Mouse (Mus musculus) left cerebral cortex, adult 6 months (tissue): ENCODE data around the gene Mgmt. TPM values are rescaled to one million over a fixed set of nuclear protein-coding genes. Genes with fewer than 3 reads are reported as not detected.

Experiments used
- long read RNA-seq, 2 experiments: library from polyadenylated mRNA; unstranded; transcript quantifications; one replicate each; pipeline ENCODE4 v2.0.0; 2019 to 2020
- polyA plus RNA-seq: library from polyadenylated mRNA; unstranded; fragments of <200 nt; fragmentation: Nextera tagmentation; gene quantifications from 2 replicates; pipeline ENCODE4 v1.2.3, GENCODE M21; 2021

Gene Mgmt
- polyA plus RNA-seq = 2.2 and 2.3 TPM in 2 replicates
- long read RNA-seq, experiment 1, partial matches to known transcripts = 0 of 2 reads
- long read RNA-seq, experiment 1, other reads (novel, unspliced or antisense) = 1 of 2 reads
- long read RNA-seq, experiment 2, partial matches to known transcripts = 0 of 5 reads
- long read RNA-seq, experiment 2, other reads (novel, unspliced or antisense) = 1 of 5 reads

DNA sequence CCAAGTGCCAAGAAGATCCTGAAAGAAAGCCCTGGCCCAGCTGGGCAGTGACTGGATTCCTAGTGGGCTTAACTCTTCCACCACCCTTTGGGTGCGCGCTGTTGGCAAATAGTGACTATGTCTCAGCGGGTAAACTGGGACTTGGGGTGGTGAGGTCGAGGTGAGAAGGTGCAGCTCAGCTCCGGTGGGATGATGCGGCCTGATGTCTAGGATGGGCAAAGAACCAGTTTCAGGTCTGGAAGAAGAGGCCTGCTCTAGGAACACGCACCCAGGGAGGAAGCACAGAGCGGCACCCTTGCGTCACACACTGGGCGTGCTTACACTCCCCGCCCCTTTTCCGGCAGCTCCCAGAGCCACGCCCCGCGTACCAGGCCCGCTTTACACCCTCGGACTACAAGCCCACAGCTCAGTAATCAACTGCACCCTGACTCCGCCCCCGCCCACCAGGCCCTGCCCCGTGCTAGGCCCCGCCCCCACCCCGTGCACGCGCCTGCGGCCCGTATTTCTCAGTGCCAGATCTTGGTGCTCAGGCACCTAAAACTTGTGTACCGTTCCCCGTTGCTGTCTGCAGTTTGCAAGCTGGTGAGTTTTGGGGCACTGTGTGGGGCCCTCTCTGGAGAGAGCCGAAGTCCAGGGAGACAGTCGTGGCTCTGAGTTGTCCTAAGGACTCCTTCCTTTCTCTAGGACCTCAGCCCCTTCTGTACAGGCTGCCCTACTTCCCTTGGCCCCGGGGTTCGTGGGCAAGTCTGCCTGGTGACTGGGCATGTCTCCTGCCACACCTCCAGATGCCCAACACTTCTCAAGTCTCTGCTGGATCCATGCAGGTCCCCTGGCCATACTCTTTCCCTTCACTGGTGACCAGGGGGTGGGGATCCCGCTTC lies at the start of gene Mgmt:
Mgmt (plus strand) TSS at position 509 of the 881 bp plus-strand sequence.

